Mouse (Mus musculus) neural tube, embryonic 14.5 days (tissue): ENCODE measurements around the gene Rasd2. TPM values are rescaled to one million over a fixed set of nuclear protein-coding genes. Genes with fewer than 3 reads are reported as not detected.
A peak's percentile ranks its signal among the peaks of the same experiment; 100 is the strongest.

Experiments used
- ATAC-seq: fragments of 200-750 bp; cut with Nextera tagmentation; 2 replicates; pipeline ENCODE4 v1.8.0; 2017; ENCODE audit warnings: low read depth, mild to moderate bottlenecking, moderate TSS enrichment, moderate library complexity
- H3K27ac ChIP-seq: fragments of 300-500 bp; sonication (generic); 2 replicates; pipeline ENCODE4 v1.5.1; 2014; ENCODE audit warnings: low read depth, mild to moderate bottlenecking, control low read depth, low read length, moderate library complexity, mixed read lengths
- H3K27me3 ChIP-seq: fragments of 300-500 bp; sonication (generic); 2 replicates; pipeline ENCODE4 v1.6.1; 2014; ENCODE audit warnings: low read length; ENCODE audit not compliant: control insufficient read depth, insufficient read depth
- H3K36me3 ChIP-seq: fragments of 300-500 bp; sonication (generic); 2 replicates; pipeline ENCODE4 v1.6.1; 2014; ENCODE audit warnings: low read length, mixed read lengths; ENCODE audit not compliant: control insufficient read depth, insufficient read depth
- H3K4me1 ChIP-seq: fragments of 300-500 bp; sonication (generic); 2 replicates; pipeline ENCODE4 v1.6.1; 2014; ENCODE audit warnings: low read length; ENCODE audit not compliant: control insufficient read depth, insufficient read depth
- H3K4me2 ChIP-seq: fragments of 300-500 bp; sonication (generic); 2 replicates; pipeline ENCODE4 v1.6.1; 2014; ENCODE audit warnings: mild to moderate bottlenecking, low read depth, low read length, control low read depth
- H3K4me3 ChIP-seq: fragments of 300-500 bp; sonication (generic); 2 replicates; pipeline ENCODE4 v1.5.1; 2014; ENCODE audit warnings: low read depth, low read length, control low read depth, mixed read lengths
- H3K9ac ChIP-seq: fragments of 300-500 bp; sonication (generic); replicated peaks from 2 replicates; pipeline ENCODE4 v1.6.1; 2014; ENCODE audit warnings: low read depth, mild to moderate bottlenecking, control low read depth, low read length, mixed read lengths
- H3K9me3 ChIP-seq: fragments of 300-500 bp; sonication (generic); 2 replicates; pipeline ENCODE4 v1.6.1; 2016; ENCODE audit warnings: low read length; ENCODE audit not compliant: control insufficient read depth
- WGBS: fragments of 180-500 bp; shearing (Covaris S2); extraction: QIAGEN DNeasy Blood & Tissue Kit; methylation state at CpG from one replicate; pipeline ENCODE4 v1.1.7; 2014; 5-methylcytosine and 5-hydroxymethylcytosine counted together
- polyA plus RNA-seq: library from polyadenylated mRNA; unstranded; fragments of >200 nt; fragmentation: Nextera tagmentation; extraction: Ambion mirVana; gene quantifications from 2 replicates; pipeline ENCODE4 v1.2.1, GENCODE M21; 2014

Rasd2 gene
- polyA plus RNA-seq, 1 experiment from 2014 or later, result 3.1 TPM

DNA sequence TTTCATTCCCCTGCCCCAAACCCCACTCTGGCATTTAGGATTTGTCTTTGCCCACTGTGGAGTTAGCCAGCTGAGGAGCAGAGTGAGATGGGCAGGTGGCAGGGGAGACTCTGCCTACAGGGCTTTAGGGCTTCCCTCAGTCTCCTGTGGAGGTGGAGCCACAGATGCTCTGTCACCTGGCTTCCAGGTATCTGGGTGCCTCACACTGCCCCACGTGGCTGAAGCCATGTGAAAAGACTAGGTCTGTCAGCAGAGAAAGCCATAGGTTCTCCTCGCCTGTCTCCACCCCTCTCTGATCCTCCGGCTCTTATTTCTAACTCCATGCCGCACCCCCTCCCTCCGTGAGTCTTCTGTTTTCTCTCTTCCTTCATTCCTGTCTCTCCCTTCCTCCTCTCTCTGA is 2.2 kb downstream of the Rasd2 start:
- WGBS, result 28% methylated on average over 5 of the region's 5 CpGs
- H3K27me3 ChIP-seq, result peaks cover 26% of the 10 kb centered on the region
- no peak overlapping the region for H3K9ac ChIP-seq

DNA sequence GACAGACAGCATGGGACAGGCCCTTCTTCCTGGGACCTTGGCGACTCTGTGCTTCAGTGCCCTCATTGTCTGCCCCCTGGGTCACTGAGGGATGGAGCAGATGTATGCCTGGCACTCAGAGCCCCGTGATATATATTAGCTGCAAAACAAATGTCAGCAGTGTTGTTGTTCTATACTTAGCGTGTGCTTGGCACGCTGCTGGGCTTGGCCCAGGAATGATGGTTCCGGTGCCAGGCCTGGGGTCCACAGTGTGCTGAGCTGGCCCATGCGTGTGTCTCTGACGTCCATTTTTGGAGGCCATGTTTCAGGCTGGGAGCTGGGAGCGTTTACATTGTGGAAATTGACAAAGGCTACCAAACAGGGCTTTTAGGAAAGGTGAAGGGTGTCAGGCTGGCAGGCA is 3.1 kb downstream of the Rasd2 start:
- Histone ChIP-seq H3K4me3 (no peak overlapping the region), H3K27ac (no peak overlapping the region), H3K4me1 (peaks cover 6% of the 10 kb centered on the region; the same call in 1 of the 2 replicates), H3K9me3 (no peaks in the 10 kb centered on the region), H3K4me2 (no peak overlapping the region), H3K36me3 (no peaks in the 10 kb centered on the region), H3K9ac (no peak overlapping the region), H3K27me3 (peaks cover 26% of the 10 kb centered on the region)
- no peak for ATAC-seq
- WGBS, result 82% methylated on average over 8 of the region's 8 CpGs

More for the DNA sequence above, 2.2 kb downstream of the Rasd2 start:
- ATAC-seq, result no peak
- no peak overlapping the region for H3K4me3 ChIP-seq
- peaks cover 6% of the 10 kb centered on the region; the same call in 1 of the 2 replicates for H3K4me1 ChIP-seq
- H3K9me3 ChIP-seq, result no peaks in the 10 kb centered on the region
- H3K27ac ChIP-seq, result no peak overlapping the region
- H3K36me3 ChIP-seq, result no peaks in the 10 kb centered on the region
- H3K4me2 ChIP-seq, result no peak overlapping the region

DNA sequence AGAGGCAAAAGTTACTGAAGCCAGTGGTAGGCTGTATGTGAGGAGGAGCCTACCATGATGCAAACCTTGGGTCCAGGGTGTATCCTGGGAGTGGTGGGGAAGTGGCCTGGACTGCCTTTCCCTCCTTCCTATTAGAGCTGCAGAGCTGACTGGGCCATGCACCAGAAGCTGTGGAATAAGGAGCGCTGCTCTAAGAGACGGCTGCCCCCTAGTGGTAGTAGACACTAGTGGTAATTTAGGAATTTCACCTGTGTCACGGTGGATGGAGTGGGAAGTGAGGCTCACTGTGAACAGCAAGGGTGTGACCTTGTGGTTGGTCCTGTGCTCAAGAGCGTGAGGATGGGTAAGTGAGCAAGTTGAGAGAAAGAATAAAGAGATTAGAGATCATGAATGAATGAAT is 4.2 kb downstream of the Rasd2 start:
- H3K27ac ChIP-seq, result no peak overlapping the region
- ATAC-seq, result no peak
- no peak overlapping the region for H3K4me2 ChIP-seq
- H3K36me3 ChIP-seq, result no peaks in the 10 kb centered on the region
- whole genome bisulfite sequencing, result 13% methylated on average over 4 of the region's 4 CpGs
- no peaks in the 10 kb centered on the region for H3K9me3 ChIP-seq
- H3K9ac ChIP-seq, result no peak overlapping the region
- peaks cover 6% of the 10 kb centered on the region; the same call in 1 of the 2 replicates for H3K4me1 ChIP-seq
- no peak overlapping the region for H3K4me3 ChIP-seq
- H3K27me3 ChIP-seq, result peaks cover 26% of the 10 kb centered on the region

DNA sequence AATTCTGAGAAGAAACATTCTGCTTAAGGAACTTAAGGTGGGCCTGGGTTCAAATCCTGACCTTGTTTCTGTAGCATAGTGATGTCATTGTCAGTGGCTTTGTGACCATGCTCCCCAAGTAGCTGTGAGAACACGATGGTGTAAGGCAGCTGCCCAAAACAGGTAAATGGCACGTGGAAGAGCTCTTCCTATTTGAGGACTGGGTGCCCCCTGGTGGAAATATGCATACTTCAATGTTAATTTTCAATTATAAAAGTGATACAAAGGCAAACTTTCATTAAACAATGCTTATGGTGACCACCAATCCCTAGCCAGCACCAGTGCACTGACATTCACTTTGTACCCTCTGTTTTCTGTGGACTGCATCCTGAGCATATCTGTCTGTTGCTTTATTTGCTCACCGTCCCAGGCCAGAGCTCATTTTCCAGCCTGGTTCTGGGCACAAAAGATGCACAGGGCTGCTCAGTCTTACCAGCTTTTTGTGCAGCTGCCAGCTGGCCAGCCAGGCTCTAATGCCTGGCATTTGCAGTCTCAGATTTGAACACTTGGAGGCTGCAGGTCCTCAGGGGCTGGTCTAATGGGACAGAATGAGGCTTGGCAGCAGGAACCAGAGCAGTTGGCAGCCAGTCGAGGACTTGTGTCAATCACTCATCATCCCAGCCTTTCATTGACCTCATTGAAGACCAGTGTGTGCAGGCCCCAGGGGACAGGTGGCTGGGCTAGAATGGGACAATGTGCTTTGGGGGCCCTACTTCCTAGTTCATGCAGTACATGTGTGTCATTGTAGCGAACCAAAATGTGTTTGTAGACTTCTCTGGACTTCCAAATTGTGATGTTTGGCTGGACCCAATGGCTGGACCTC is 6.4 kb downstream of the Rasd2 start:
- Histone ChIP-seq H3K9me3 (no peaks in the 10 kb centered on the region), H3K4me3 (no peak overlapping the region), H3K27me3 (peaks cover 8% of the 10 kb centered on the region), H3K9ac (no peak overlapping the region), H3K36me3 (no peaks in the 10 kb centered on the region), H3K4me1 (no peaks in the 10 kb centered on the region), H3K27ac (no peak overlapping the region), H3K4me2 (no peak overlapping the region)
- peak; percentile 52; the same call in 1 of the 2 replicates for ATAC-seq
- 56% methylated on average over 5 of the region's 5 CpGs for WGBS

DNA sequence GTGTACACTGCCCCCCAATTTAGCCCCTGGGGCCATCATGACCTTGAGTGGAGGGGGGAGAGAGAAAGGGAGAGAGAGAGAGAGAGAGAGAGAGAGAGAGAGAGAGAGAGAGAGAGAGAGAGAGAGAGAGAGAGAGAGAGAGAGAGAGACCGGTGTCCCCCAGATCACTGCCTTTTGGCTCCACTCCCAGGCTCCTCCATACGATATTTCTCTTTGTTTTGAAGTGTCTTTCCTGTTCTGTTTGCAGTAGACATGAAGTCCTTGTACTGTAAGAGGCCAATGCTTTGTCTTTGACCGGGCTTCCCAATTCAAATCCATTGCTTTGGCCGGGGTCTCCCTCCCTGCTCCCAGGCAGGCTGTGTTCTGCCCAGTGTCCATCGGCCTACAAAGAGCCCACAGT is 8.9 kb downstream of the Rasd2 start:
- no peaks in the 10 kb centered on the region for H3K4me1 ChIP-seq
- WGBS, result 76% methylated on average over 5 of the region's 5 CpGs
- H3K4me3 ChIP-seq, result no peak overlapping the region
- H3K36me3 ChIP-seq, result no peaks in the 10 kb centered on the region
- H3K4me2 ChIP-seq, result no peak overlapping the region
- H3K27ac ChIP-seq, result no peak overlapping the region
- ATAC-seq, result no peak
- no peaks in the 10 kb centered on the region for H3K9me3 ChIP-seq
- no peak overlapping the region for H3K9ac ChIP-seq
- H3K27me3 ChIP-seq, result no peaks in the 10 kb centered on the region

- Histone ChIP-seq H3K4me2 (no peak overlapping the region), H3K27me3 (no peaks in the 10 kb centered on the region), H3K27ac (no peak overlapping the region), H3K4me1 (no peaks in the 10 kb centered on the region), H3K9me3 (no peaks in the 10 kb centered on the region), H3K9ac (no peak overlapping the region), H3K4me3 (no peak overlapping the region), H3K36me3 (no peaks in the 10 kb centered on the region)
- ATAC-seq, result no peak
- WGBS, result 83% methylated on average over 2 of the region's 2 CpGs
These were observed 13.0 kb downstream of the Rasd2 start for GRCm38 (mm10) chr8:75226773-75227172.

DNA sequence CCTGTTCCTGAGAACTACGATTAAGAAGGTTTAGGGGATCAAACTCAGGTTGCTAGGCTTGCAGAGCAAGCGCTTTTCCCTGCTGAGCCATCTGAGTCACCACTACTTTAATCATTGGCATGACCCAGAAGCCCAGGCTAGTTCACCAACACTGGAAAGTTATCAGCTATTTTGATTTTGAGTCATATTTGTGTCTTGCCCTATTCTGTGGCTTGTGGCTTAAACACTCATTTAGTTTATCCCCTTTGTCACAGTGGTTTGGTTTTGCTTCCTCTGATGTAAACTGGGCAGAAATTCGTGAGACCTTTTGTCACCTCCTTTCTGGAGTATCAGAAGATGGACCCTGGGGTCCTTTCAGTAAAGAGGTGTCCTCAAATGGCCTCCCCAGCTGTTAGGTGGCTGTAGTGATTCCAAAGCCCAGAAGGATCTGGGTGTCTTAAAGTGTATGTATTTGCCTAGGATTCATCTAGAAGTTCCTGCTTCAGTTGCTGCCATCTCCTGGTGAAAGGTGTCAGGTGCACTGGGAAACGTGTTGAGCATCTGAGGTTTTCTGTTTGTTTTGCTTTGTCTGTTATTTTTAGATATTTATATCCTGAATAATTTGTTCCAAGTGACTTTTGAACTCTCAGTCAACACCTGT is 20.3 kb downstream of the Rasd2 start:
- no peak overlapping the region for H3K4me3 ChIP-seq
- 69% methylated on average over 4 of the region's 4 CpGs for WGBS
- no peak overlapping the region for H3K9ac ChIP-seq
- no peak overlapping the region for H3K4me2 ChIP-seq
- no peaks in the 10 kb centered on the region for H3K4me1 ChIP-seq
- no peak for ATAC-seq
- H3K27ac ChIP-seq, result no peak overlapping the region
- H3K9me3 ChIP-seq, result no peaks in the 10 kb centered on the region
- H3K27me3 ChIP-seq, result no peaks in the 10 kb centered on the region
- H3K36me3 ChIP-seq, result no peaks in the 10 kb centered on the region

DNA sequence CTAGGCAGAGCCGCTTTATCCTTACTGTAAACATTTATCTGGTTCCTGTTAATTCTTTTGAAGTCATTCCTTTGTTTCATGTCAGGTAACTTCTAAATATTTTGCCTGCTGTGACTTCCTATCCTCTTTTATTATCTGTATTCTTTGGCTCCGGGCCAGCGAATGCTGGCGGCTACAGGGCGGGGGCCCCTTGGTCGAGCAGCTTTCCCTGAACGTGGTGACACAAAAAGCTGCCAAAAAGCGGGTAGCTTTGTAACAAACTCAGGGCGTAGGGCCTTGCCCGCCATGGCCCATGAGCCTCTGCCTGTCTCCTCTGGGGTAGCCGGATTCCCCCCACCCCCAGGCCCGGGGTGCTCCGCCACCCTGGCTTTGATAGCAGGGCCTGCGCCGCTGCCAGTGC is 33.6 kb downstream of the Rasd2 start:
- Histone ChIP-seq H3K27me3 (no peaks in the 10 kb centered on the region), H3K9ac (no peak overlapping the region), H3K9me3 (peaks cover 5% of the 10 kb centered on the region; the same call in 1 of the 2 replicates), H3K4me2 (no peak overlapping the region), H3K27ac (no peak overlapping the region), H3K4me1 (no peaks in the 10 kb centered on the region), H3K36me3 (no peaks in the 10 kb centered on the region), H3K4me3 (no peak overlapping the region)
- no peak for ATAC-seq
- WGBS, result 94% methylated on average over 15 of the region's 15 CpGs

DNA sequence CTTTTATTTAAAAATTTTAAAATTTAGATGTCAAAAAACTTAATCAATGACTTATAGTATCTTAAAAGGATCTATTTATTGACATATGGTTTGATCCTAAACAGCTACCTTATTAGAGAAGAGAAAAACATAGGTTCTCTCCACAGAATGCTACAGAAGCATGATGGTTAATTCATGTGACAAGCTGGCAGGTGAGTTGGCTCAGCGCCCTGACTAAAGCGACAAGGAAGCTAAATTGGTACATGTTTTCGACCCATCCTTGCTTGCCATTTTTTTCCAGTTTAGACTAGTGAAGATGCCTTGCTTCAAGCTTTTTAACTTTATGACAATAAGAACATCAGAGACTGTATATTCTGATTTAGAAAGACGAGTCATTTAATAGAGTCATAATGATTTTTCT is 35.4 kb downstream of the Rasd2 start:
- Histone ChIP-seq H3K27me3 (no peaks in the 10 kb centered on the region), H3K9ac (no peak overlapping the region), H3K27ac (no peak overlapping the region), H3K4me2 (no peak overlapping the region), H3K4me3 (no peak overlapping the region), H3K9me3 (peaks cover 5% of the 10 kb centered on the region; the same call in 1 of the 2 replicates), H3K36me3 (no peaks in the 10 kb centered on the region), H3K4me1 (no peaks in the 10 kb centered on the region)
- ATAC-seq, result no peak
- WGBS, result 90% methylated on average over 4 of the region's 4 CpGs
